Mouse (Mus musculus) lung, adult 2 months (tissue): ENCODE measurements around the gene Slco3a1.

Source experiments
- CTCF ChIP-seq: fragments of 200-500 bp; IDR thresholded peaks from 2 replicates; pipeline ENCODE4 v1.5.1; 2011; ENCODE audit warnings: mild to moderate bottlenecking, low read length, control low read depth; ENCODE audit not compliant: insufficient read depth
- POLR2A ChIP-seq: fragments of 200-500 bp; IDR thresholded peaks from 2 replicates; pipeline ENCODE4 v1.6.1; 2011; ENCODE audit warnings: low read depth, mild to moderate bottlenecking, control low read depth, low read length, borderline replicate concordance; ENCODE audit errors: extremely low read depth

GRCm38 (mm10) chr7:74241236-74241635 lies 313.3 kb downstream of the Slco3a1 start:
- TF ChIP-seq POLR2A (no peak), CTCF (no peak)
